24 mouse cellular contexts compared by ENCODE assay signal in genomic region chr12:26770753-26771583, GRCm38 (mm10).
DNase-seq lines count a peak whose midpoint lies in the region; ATAC-seq and TF ChIP-seq lines count a peak whose summit lies in the region.
"Had no signal": no experiment of that assay in that cellular context is flagged by ENCODE, and none has a peak within 500 bp of the region (broad histone marks: within the 10 kb centered on the region; RNA-seq: fewer than 3 reads in every experiment).

No protein-coding gene starts in this region.

- H3K36me3 ChIP-seq in forebrain, embryonic 10.5 days (replicated peaks) = no peaks in the 10 kb centered on the region
- no peaks in the 10 kb centered on the region for H3K36me3 ChIP-seq in forebrain, embryonic 13.5 days (ENCODE audit: poor library complexity, severe bottlenecking)
- H3K36me3 ChIP-seq in kidney, postnatal 0 days (ENCODE audit: insufficient read depth, low read length) = no peaks in the 10 kb centered on the region
- H3K36me3 ChIP-seq in embryonic facial prominence, embryonic 13.5 days = no peaks in the 10 kb centered on the region
- H3K36me3 ChIP-seq: embryonic facial prominence, embryonic 15.5 days; limb, embryonic 13.5 days; liver, embryonic 12.5 days; neural tube, embryonic 12.5 days had no signal

- H3K4me3 ChIP-seq in forebrain, embryonic 10.5 days = no peak overlapping the region
- H3K4me3 ChIP-seq in forebrain, embryonic 13.5 days = no peak overlapping the region
- H3K4me3 ChIP-seq in kidney, postnatal 0 days (replicated peaks; ENCODE audit: low read depth, low read length) = no peak overlapping the region
- H3K4me3 ChIP-seq in embryonic facial prominence, embryonic 13.5 days = no peak overlapping the region
- H3K4me3 ChIP-seq: embryonic facial prominence, embryonic 15.5 days; heart, adult 2 months; limb, embryonic 13.5 days; liver, embryonic 12.5 days; megakaryocyte, embryonic 14.5 days; neural tube, embryonic 12.5 days had no signal

- peaks cover 11% of the 10 kb centered on the region for H3K4me1 ChIP-seq in forebrain, embryonic 10.5 days
- peaks cover 3% of the 10 kb centered on the region; the same call in 1 of the 2 replicates for H3K4me1 ChIP-seq in forebrain, embryonic 13.5 days
- H3K4me1 ChIP-seq in kidney, postnatal 0 days (replicated peaks; ENCODE audit: insufficient read depth, low read length) = no peaks in the 10 kb centered on the region
- H3K4me1 ChIP-seq in embryonic facial prominence, embryonic 13.5 days = peaks cover 13% of the 10 kb centered on the region
- H3K4me1 ChIP-seq: embryonic facial prominence, embryonic 15.5 days; limb, embryonic 13.5 days; liver, embryonic 12.5 days; megakaryocyte, embryonic 14.5 days; neural tube, embryonic 12.5 days had no signal

- CTCF ChIA-PET in Patski (lab: Charles Lee) = no interaction called here

- ATAC-seq in forebrain, embryonic 13.5 days = no peak
- peak; percentile 92 for ATAC-seq in kidney, postnatal 0 days (replicated peaks; ENCODE audit: low FRiP score, low read depth)
- peak; percentile 88 for ATAC-seq in Patski
- ATAC-seq in embryonic facial prominence, embryonic 13.5 days (ENCODE audit: insufficient number of reproducible peaks, insufficient read depth, low FRiP score, low TSS enrichment, low read depth) = no peak
- ATAC-seq: forebrain, embryonic 16.5 days; liver, embryonic 12.5 days had no signal

- peak overlapping the region; percentile 59; the same call in 1 of the 2 replicates for H3K27ac ChIP-seq in forebrain, embryonic 10.5 days
- H3K27ac ChIP-seq in forebrain, embryonic 13.5 days = no peak overlapping the region
- H3K27ac ChIP-seq in kidney, postnatal 0 days = peak overlapping the region; percentile 76
- peak overlapping the region; percentile 64 for H3K27ac ChIP-seq in embryonic facial prominence, embryonic 13.5 days
- H3K27ac ChIP-seq: embryonic facial prominence, embryonic 15.5 days; heart, adult 2 months; hindbrain, embryonic 14.5 days; limb, embryonic 13.5 days; liver, embryonic 12.5 days; neural tube, embryonic 12.5 days had no signal

- no peak for TF ChIP-seq CTCF in kidney, postnatal 0 days (IDR thresholded peaks at IDR 0.05; ENCODE audit: low read depth)
- TF ChIP-seq CTCF in Patski (IDR thresholded peaks at IDR 0.05) = no peak

- no peaks in the 10 kb centered on the region for H3K9me3 ChIP-seq in forebrain, embryonic 10.5 days
- no peaks in the 10 kb centered on the region for H3K9me3 ChIP-seq in forebrain, embryonic 13.5 days (replicated peaks)
- H3K9me3 ChIP-seq in kidney, postnatal 0 days (replicated peaks; ENCODE audit: low read length) = no peaks in the 10 kb centered on the region
- no peaks in the 10 kb centered on the region for H3K9me3 ChIP-seq in embryonic facial prominence, embryonic 13.5 days
- H3K9me3 ChIP-seq: embryonic facial prominence, embryonic 15.5 days; limb, embryonic 13.5 days; liver, embryonic 12.5 days; megakaryocyte, embryonic 14.5 days; neural tube, embryonic 12.5 days had no signal

- in situ Hi-C loops in Patski (cut with MboI; ENCODE audit: low pct_unique_long_range_greater_than_20kb) = loop anchor here (10.0 kb wide), 1 partner anchor 236 kb away; no protein-coding TSS in a partner anchor

- POLR2A ChIA-PET in Patski (lab: Charles Lee) = interaction anchor here (0.7 kb wide), 1 partner anchor 1097 kb away, joined by 3 read pairs; no protein-coding TSS in a partner anchor

- no peak overlapping the region for H3K4me2 ChIP-seq in forebrain, embryonic 13.5 days
- no peak overlapping the region for H3K4me2 ChIP-seq in kidney, postnatal 0 days (ENCODE audit: low read length)
- no peak overlapping the region for H3K4me2 ChIP-seq in embryonic facial prominence, embryonic 13.5 days
- H3K4me2 ChIP-seq: embryonic facial prominence, embryonic 15.5 days; hindbrain, embryonic 14.5 days; limb, embryonic 13.5 days; liver, embryonic 12.5 days; neural tube, embryonic 12.5 days had no signal

- no peak overlapping the region for H3K9ac ChIP-seq in forebrain, embryonic 13.5 days
- no peak overlapping the region for H3K9ac ChIP-seq in kidney, postnatal 0 days (ENCODE audit: low read depth, low read length)
- no peak overlapping the region for H3K9ac ChIP-seq in embryonic facial prominence, embryonic 13.5 days
- H3K9ac ChIP-seq: embryonic facial prominence, embryonic 15.5 days; hindbrain, embryonic 14.5 days; limb, embryonic 13.5 days; liver, embryonic 12.5 days; neural tube, embryonic 12.5 days had no signal

- no peak for DNase-seq in forebrain, embryonic 10.5 days (ENCODE audit: extremely low spot score, low spot score)
- DNase-seq in kidney, postnatal 0 days (ENCODE audit: low spot score) = peak; percentile 62
- DNase-seq in kidney, postnatal 36 days = no peak
- peak; percentile 69 for DNase-seq in Patski (ENCODE audit: low read depth, low spot score)
- DNase-seq in frontal cortex, adult 2 months (ENCODE audit: extremely low spot score in 1 of 2, low spot score in 1 of 2) = no peak
- DNase-seq in cerebellum, postnatal 36 days = no peak
- DNase-seq: adrenal gland, adult 2 months; cerebellum, adult 11-12 months; cerebellum, postnatal 10 days; gastrocnemius, postnatal 25 days; heart, adult 2 months; lung, adult 18-20 months; midbrain, embryonic 14.5 days; right cerebral cortex, postnatal 25 days; spleen, adult 18-20 months had no signal

- 93% methylated on average over 1 of the region's 1 CpGs for WGBS in forebrain, embryonic 10.5 days
- 88% methylated on average over 1 of the region's 1 CpGs for WGBS in forebrain, embryonic 13.5 days
- WGBS in kidney, postnatal 0 days = 63% methylated on average over 1 of the region's 1 CpGs
- WGBS in embryonic facial prominence, embryonic 13.5 days = 88% methylated on average over 1 of the region's 1 CpGs

- H3K27me3 ChIP-seq in forebrain, embryonic 10.5 days (ENCODE audit: poor library complexity, severe bottlenecking) = no peaks in the 10 kb centered on the region
- H3K27me3 ChIP-seq in forebrain, embryonic 13.5 days = no peaks in the 10 kb centered on the region
- no peaks in the 10 kb centered on the region for H3K27me3 ChIP-seq in kidney, postnatal 0 days (ENCODE audit: insufficient read depth, low read length)
- no peaks in the 10 kb centered on the region for H3K27me3 ChIP-seq in Patski
- no peaks in the 10 kb centered on the region for H3K27me3 ChIP-seq in embryonic facial prominence, embryonic 13.5 days
- H3K27me3 ChIP-seq: embryonic facial prominence, embryonic 15.5 days; limb, embryonic 13.5 days; liver, embryonic 12.5 days; megakaryocyte, embryonic 14.5 days; neural tube, embryonic 12.5 days had no signal

Comparison
In these comparisons a context has a peak if more than half of its experiments do, and no peak if none do; other contexts are left out.
1. DNase-seq: peak in kidney, postnatal 0 days (single experiment) and Patski (single experiment); none in forebrain, embryonic 10.5 days (single experiment), kidney, postnatal 36 days (0 of 2), frontal cortex, adult 2 months (0 of 2) and cerebellum, postnatal 36 days (0 of 2).
2. ATAC-seq: peak in kidney, postnatal 0 days (single experiment) and Patski (single experiment); none in forebrain, embryonic 13.5 days (single experiment) and embryonic facial prominence, embryonic 13.5 days (single experiment).